Mouse (Mus musculus) ES-Bruce4 (cell line): ENCODE data around the gene Eqtn.

Experiments used
- CTCF ChIP-seq: IDR thresholded peaks from one replicate; pipeline ENCODE4 v1.8.1; 2011; ENCODE audit warnings: low read depth, low read length
- EP300 ChIP-seq: IDR thresholded peaks from 2 replicates; pipeline ENCODE4 v1.6.1; 2011; ENCODE audit warnings: low read depth, low read length; ENCODE audit not compliant: insufficient read depth
- POLR2A ChIP-seq: IDR thresholded peaks from one replicate; pipeline ENCODE4 v1.8.1; 2011; ENCODE audit warnings: low read length; ENCODE audit not compliant: insufficient read depth

DNA sequence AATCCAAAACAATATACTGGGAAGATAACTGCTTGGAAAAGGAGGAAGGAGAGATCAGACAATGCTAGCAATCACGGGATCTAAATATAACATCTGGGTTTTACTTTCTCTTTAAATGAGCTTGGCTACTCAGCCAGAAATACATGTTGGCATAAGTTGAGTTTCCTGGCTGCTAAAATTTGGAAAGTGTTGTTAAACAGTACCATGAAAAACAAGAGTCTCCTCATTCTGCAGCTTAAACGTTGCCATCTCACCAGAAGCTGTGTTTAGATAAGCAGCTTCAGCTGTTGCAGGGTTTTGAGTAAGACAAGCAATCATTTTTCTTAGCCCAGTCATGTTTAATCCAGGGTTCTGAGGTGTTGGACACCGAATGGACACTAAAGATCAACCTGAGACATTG lies 26.9 kb downstream of the Eqtn start:
- no peak for TF ChIP-seq CTCF
- no peak for TF ChIP-seq POLR2A
- no peak for TF ChIP-seq EP300
